Mouse (Mus musculus): ENCODE data around the gene Qpctl. TPM values are rescaled to one million over a fixed set of nuclear protein-coding genes. Genes with fewer than 3 reads are reported as not detected.

Qpctl gene
- 15.1 and 16.3 TPM in 2 replicates for polyA plus RNA-seq (2012; rRNA removed)

DNA sequence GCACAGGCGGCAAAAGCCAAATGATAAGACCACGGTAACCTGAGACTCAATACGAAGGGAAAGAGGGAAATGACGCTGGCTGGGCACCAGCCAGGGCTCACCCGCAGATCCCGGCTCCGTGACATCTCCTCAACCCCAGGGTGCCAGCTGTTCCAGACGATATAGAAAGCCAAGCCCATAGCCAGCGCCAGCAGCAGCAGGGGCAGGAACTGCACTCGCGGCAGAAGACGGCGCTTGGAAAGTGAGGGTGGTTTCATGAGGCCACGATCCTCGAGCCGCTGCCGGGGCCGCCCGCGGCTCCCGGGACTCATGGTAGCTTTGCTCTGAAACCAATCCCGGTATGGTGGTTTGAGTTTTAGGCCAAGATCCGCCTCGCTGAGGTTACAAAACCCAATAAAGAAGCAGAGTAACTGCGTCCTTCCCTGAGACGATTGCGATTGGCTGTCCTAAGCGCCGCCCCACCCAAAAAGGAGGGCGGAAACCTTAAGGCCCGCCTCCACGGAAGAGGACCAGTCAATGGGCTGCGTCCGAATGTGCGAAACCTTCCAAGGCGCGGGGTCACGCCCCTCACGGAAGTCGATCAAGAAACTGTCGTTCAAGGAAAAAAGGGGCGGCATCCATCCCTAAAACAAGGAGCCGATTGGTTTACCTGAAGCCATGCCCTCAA is at the start of gene Qpctl:
Qpctl (minus strand) TSS at position 417 of the 667 bp plus-strand sequence.

DNA sequence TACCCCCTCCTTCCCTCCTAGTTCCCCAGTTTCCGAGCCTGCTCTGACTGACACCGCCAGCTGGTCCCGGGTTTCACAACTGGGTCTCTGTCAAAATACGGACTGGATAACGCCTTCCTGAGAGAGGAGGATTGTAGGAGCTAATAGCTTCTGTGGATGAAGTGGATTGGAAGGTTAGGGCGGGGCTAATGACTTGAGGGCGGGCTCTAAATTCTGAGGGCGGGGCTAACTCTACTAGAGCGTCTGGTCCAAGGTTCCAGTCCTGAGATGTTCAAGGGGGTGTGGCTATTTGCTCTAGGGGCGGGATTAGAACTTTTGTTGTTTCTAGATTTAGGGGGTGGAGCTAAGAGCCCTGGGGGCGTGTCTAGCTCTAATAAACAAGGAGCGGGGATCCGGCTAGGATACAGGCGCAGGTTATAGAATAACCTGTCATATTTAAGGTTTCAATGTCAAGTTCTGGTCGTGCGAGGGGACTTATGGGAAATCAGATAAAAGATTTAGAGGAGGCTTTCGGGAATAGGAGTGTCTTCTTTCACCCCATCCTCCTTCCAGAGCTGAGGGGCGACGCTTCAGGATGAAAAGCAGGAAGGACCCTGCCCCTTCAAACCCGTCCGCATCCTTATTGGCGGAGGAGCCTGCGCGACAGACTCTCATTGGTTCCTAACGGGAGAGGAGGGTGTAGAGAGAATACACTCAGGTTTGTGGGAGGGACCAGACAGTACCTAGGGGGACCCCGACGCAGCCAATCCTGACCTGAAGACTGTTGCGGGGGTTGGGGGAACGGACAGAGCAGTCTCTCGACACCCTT is 26.8 kb upstream of the Qpctl start, which contains the start of gene Eml2:
Eml2 (plus strand) TSS at position 714 of the 808 bp plus-strand sequence.

DNA sequence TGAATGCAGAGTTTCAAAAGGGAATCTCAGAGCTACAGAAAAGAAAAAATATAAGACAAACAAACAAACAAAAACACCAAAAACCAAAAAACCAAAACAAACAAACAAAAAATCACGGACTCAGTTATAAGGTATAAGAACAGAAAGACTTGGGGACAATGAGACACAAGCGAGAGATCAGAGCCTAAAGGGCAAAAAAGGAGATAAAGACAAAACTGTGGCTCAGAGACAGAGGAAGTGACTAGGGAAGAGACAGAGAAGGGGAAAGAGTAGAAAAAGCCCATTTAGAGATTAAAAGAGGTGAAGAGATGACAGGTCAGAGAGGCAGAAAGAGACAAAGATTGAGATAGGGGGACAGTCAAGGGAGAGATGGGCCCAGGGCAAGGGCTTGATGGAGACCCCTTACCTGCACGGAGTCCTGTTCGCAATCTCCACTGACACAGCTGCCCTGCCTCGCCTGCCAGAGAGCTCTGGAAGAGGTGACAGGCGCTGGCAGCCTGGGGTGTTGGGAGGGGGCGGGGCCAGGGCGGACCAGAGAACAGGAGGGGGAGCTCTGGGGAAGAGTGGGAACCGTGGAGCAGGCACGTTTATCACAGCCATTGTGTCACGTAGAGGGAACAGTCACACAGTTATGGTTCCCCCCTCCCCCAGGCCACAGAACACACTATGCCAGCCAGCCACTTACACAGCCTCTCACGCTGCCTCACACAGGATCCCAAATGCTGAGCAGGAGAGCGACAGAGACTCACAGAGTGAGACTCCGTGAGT is 16.7 kb upstream of the Qpctl start, which contains the start of gene Gipr:
Gipr (minus strand) TSS at position 472 of the 768 bp plus-strand sequence.

DNA sequence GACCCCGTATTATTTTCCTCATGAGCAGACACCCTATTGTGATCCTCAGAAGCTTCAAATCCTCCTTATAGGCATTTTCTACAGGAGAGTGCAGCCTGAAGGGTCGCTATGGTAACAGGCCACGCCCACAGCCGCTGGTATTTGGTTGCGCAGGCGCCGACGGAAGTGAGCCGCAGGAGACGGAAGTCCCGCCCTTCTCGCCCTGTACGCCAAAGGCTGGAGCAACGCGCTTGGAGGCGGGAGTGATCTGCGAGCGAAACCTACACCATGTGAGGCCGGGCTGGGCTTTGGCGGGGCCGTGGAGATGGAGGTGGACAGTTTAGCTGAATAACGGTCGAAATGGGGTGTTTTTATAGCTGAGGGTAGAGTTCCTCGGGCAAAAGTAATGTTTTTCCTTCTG is 535 bp upstream of the Qpctl start, which contains the start of gene Snrpd2:
Snrpd2 (plus strand) TSS at position 97 of the 400 bp plus-strand sequence.

DNA sequence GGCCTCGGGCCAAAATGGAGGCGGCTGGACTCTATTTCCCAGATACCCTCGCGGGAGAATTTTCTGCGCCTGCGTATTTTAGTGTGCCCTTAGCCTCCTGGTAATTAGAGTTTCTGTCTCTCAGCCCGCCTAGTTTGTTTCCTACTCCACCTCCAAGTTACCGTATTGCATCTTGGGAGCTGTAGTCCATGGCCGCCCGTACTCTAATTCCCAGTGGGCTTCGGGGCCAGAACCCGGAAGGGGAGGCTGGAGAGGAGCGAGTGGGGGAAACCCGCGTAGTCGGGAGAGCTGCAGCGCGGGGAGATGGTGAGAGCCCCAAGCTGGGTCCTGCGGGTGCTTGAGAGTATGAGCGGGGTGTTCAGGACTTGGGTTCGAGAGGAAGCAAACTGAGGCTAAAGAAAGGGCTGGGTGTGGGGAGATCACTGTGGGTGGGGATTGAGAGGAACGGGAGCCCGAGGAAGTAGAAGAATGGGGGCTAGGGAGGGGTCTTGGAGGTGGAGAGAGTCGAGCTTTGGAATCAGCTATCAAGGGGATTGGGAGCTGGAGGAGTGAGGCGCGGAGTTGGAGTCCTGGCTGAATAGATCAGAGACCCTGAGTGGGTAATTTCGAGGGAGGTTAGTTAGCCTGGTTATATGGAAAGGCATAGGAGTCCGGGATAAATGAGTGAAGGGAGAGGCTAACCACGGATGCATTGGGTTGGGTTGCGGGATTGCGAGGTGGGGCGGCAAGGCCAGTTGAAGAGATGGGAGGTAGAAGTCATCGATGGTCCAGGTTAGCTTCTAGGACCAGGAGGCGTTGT is 29.3 kb downstream of the Qpctl start, which contains the start of gene Fbxo46:
Fbxo46 (plus strand) TSS at position 229 of the 799 bp plus-strand sequence.

DNA sequence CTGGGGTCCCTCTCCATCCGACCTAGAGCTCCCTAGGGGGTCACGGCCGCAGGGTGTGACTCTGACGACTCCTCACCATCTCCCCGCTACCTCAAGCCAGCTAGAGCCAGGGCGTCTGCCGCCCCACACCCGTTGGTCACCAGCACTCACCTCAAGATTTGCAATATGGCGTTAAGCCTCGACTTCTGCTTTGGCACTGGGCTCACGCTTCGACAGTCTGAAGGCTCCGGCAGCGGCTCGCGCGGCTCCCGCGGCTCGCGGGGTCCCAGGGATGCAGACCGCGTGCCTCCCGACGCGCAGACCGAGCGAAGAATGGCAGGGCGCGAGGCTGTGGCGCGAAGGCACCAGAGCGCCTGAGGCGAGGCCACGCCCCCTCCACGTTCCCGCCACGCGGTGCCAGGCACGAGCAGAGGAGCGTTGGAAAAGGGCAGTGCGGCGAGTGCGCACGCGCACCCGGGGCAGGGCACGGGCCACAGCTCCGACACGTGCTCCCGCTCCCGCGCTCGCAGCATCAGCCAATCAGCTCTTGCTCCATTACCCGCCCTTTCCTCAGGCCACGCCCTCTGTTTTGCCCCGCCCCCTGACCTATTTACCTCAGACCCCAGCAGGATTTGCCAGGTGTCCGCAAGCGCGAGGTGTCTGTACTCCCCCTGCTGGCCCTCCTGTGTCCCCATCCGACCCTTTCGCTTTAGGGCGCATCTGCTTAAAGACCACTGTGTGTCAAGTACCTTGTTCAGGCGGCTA is 30.9 kb downstream of the Qpctl start, which contains the start of gene Gm4969:
Gm4969 (minus strand) TSS at position 341 of the 744 bp plus-strand sequence.

DNA sequence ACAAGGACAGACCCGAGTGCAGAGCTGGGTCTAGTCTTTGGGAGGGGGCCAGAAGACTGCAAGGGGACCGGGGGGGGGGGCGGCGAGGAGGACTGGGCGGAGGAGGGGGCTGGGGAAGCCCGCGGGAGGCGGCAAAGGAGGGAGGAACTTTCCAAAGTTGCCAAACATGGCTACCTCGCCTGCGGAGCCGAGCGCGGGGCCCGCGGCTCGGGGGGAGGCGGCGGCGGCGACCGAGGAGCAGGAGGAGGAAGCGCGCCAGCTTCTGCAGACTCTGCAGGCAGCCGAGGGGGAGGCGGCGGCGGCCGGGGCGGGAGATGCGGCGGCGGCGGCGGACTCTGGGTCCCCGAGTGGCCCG is 54.6 kb downstream of the Qpctl start, which contains the start of gene Six5:
Six5 (plus strand) TSS at position 124 of the 355 bp plus-strand sequence.

Other genes starting within 250 kb of the Qpctl start
- 24.9 and 30.9 TPM in 2 replicates for gene Ccdc61, start 238.9 kb downstream of the Qpctl start, polyA plus RNA-seq (2012; rRNA removed)
- 0.56 and 0.80 TPM in 2 replicates for gene Nova2, start 223.4 kb downstream of the Qpctl start, polyA plus RNA-seq (2012; rRNA removed)
- gene Nanos2, start 161.9 kb downstream of the Qpctl start, polyA plus RNA-seq (2012; rRNA removed): not detected in 2 replicates
- gene Mypop, start 158.0 kb downstream of the Qpctl start, polyA plus RNA-seq (2012; rRNA removed): 9.8 and 12.8 TPM in 2 replicates
- 48.1 and 49.0 TPM in 2 replicates for gene Irf2bp1, start 145.2 kb downstream of the Qpctl start, polyA plus RNA-seq (2012; rRNA removed)
- 70.8 and 76.2 TPM in 2 replicates for gene Foxa3, start 125.8 kb downstream of the Qpctl start, polyA plus RNA-seq (2012; rRNA removed)
- gene Sympk, start 124.9 kb downstream of the Qpctl start, polyA plus RNA-seq (2012; rRNA removed): 80.5 and 90.6 TPM in 2 replicates
- gene Rsph6a, start 94.6 kb downstream of the Qpctl start, polyA plus RNA-seq (2012; rRNA removed): not detected in 2 replicates
- gene Dmwd, start 73.1 kb downstream of the Qpctl start, polyA plus RNA-seq (2012; rRNA removed): 32.3 and 33.8 TPM in 2 replicates
- 613 and 864 TPM in 2 replicates for gene Dmpk, start 65.4 kb downstream of the Qpctl start, polyA plus RNA-seq (2012; rRNA removed)
- 45.2 and 56.4 TPM in 2 replicates for gene Six5, start 54.7 kb downstream of the Qpctl start, polyA plus RNA-seq (2012; rRNA removed)
- not detected in 2 replicates for gene Gm4969, start 30.9 kb downstream of the Qpctl start, polyA plus RNA-seq (2012; rRNA removed)
- 14.7 and 14.9 TPM in 2 replicates for gene Fbxo46, start 29.4 kb downstream of the Qpctl start, polyA plus RNA-seq (2012; rRNA removed)
- 19.3 and 24.0 TPM in 2 replicates for gene Snrpd2, start 431 bp upstream of the Qpctl start, polyA plus RNA-seq (2012; rRNA removed)
- gene Gipr, start 16.8 kb upstream of the Qpctl start, polyA plus RNA-seq (2012; rRNA removed): 0.95 and 1.6 TPM in 2 replicates
- 45.4 and 47.5 TPM in 2 replicates for gene Eml2, start 27.1 kb upstream of the Qpctl start, polyA plus RNA-seq (2012; rRNA removed)
- gene Gpr4, start 63.2 kb upstream of the Qpctl start, polyA plus RNA-seq (2012; rRNA removed): 4.0 and 4.6 TPM in 2 replicates
- gene Opa3, start 79.0 kb upstream of the Qpctl start, polyA plus RNA-seq (2012; rRNA removed): 40.5 and 52.5 TPM in 2 replicates
- 569 and 685 TPM in 2 replicates for gene Vasp, start 122.5 kb upstream of the Qpctl start, polyA plus RNA-seq (2012; rRNA removed)
- gene Ppm1n, start 130.8 kb upstream of the Qpctl start, polyA plus RNA-seq (2012; rRNA removed): 0.10 and 0.21 TPM in 2 replicates
- 28.0 and 34.1 TPM in 2 replicates for gene Rtn2, start 133.3 kb upstream of the Qpctl start, polyA plus RNA-seq (2012; rRNA removed)
- gene Fosb, start 160.8 kb upstream of the Qpctl start, polyA plus RNA-seq (2012; rRNA removed): 3.1 and 6.7 TPM in 2 replicates
- gene Ercc1, start 195.5 kb upstream of the Qpctl start, polyA plus RNA-seq (2012; rRNA removed): 26.1 and 33.2 TPM in 2 replicates
- gene Cd3eap, start 210.2 kb upstream of the Qpctl start, polyA plus RNA-seq (2012; rRNA removed): 4.0 and 7.0 TPM in 2 replicates
- 14.6 and 20.3 TPM in 2 replicates for gene Ppp1r13l, start 210.5 kb upstream of the Qpctl start, polyA plus RNA-seq (2012; rRNA removed)
- 47.1 and 56.1 TPM in 2 replicates for gene Ercc2, start 232.7 kb upstream of the Qpctl start, polyA plus RNA-seq (2012; rRNA removed)

Measured in colon, adult 2 months (tissue).